Mouse (Mus musculus): ENCODE data around the gene Slc25a13. TPM values are rescaled to one million over a fixed set of nuclear protein-coding genes. Genes with fewer than 3 reads are reported as not detected.

Slc25a13 gene
- polyA plus RNA-seq, 1 experiment from 2014 or later: 42.8 TPM

GRCm38 (mm10) chr6:6067201-6067600 is 149.8 kb downstream of the Slc25a13 start:
- Histone ChIP-seq H3K9me3 (replicated peaks; ENCODE audit: control insufficient read depth, low read length) (no peaks in the 10 kb centered on the region), H3K4me1 (ENCODE audit: control insufficient read depth, insufficient read depth, low read length) (no peaks in the 10 kb centered on the region), H3K27ac (replicated peaks; ENCODE audit: low read depth, low read length) (no peak overlapping the region), H3K27me3 (ENCODE audit: control insufficient read depth, insufficient read depth, low read length) (no peaks in the 10 kb centered on the region), H3K4me3 (ENCODE audit: low read depth, low read length) (no peak overlapping the region), H3K36me3 (replicated peaks; ENCODE audit: control insufficient read depth, insufficient read depth, low read depth, low read length) (no peaks in the 10 kb centered on the region), H3K4me2 (ENCODE audit: low read depth, low read length) (no peak overlapping the region), H3K9ac (replicated peaks; ENCODE audit: low read length) (no peak overlapping the region)
- DNase-seq (ENCODE audit: low spot score) (no peak), ATAC-seq (replicated peaks; ENCODE audit: insufficient number of reproducible peaks, low FRiP score, low TSS enrichment, low read depth) (no peak)
- WGBS: 87% methylated on average over 6 of the region's 6 CpGs

GRCm38 (mm10) chr6:6058548-6058947 is 158.4 kb downstream of the Slc25a13 start:
- H3K4me3 ChIP-seq (ENCODE audit: low read depth, low read length): no peak overlapping the region
- no peak overlapping the region for H3K4me2 ChIP-seq (ENCODE audit: low read depth, low read length)
- H3K4me1 ChIP-seq (ENCODE audit: control insufficient read depth, insufficient read depth, low read length): no peaks in the 10 kb centered on the region
- ATAC-seq (replicated peaks; ENCODE audit: insufficient number of reproducible peaks, low FRiP score, low TSS enrichment, low read depth) (0 out of 2 replicates have a peak, but pooled peaks have one; percentile 48), DNase-seq (ENCODE audit: low spot score) (no peak)
- 23% methylated on average over 3 of the region's 3 CpGs for WGBS
- H3K36me3 ChIP-seq (replicated peaks; ENCODE audit: control insufficient read depth, insufficient read depth, low read depth, low read length): no peaks in the 10 kb centered on the region
- no peak overlapping the region for H3K9ac ChIP-seq (replicated peaks; ENCODE audit: low read length)
- H3K9me3 ChIP-seq (replicated peaks; ENCODE audit: control insufficient read depth, low read length): no peaks in the 10 kb centered on the region
- no peak overlapping the region for H3K27ac ChIP-seq (replicated peaks; ENCODE audit: low read depth, low read length)
- no peaks in the 10 kb centered on the region for H3K27me3 ChIP-seq (ENCODE audit: control insufficient read depth, insufficient read depth, low read length)

- no peak overlapping the region for H3K4me3 ChIP-seq (ENCODE audit: low read depth, low read length)
- no peaks in the 10 kb centered on the region for H3K4me1 ChIP-seq (ENCODE audit: control insufficient read depth, insufficient read depth, low read length)
- no peaks in the 10 kb centered on the region for H3K36me3 ChIP-seq (replicated peaks; ENCODE audit: control insufficient read depth, insufficient read depth, low read depth, low read length)
- ATAC-seq (replicated peaks; ENCODE audit: insufficient number of reproducible peaks, low FRiP score, low TSS enrichment, low read depth) (no peak), DNase-seq (ENCODE audit: low spot score) (no peak)
- no peaks in the 10 kb centered on the region for H3K27me3 ChIP-seq (ENCODE audit: control insufficient read depth, insufficient read depth, low read length)
- WGBS: 77% methylated on average over 3 of the region's 3 CpGs
- H3K4me2 ChIP-seq (ENCODE audit: low read depth, low read length): no peak overlapping the region
- H3K27ac ChIP-seq (replicated peaks; ENCODE audit: low read depth, low read length): no peak overlapping the region
- H3K9me3 ChIP-seq (replicated peaks; ENCODE audit: control insufficient read depth, low read length): no peaks in the 10 kb centered on the region
- no peak overlapping the region for H3K9ac ChIP-seq (replicated peaks; ENCODE audit: low read length)
Measured at GRCm38 (mm10) chr6:6053946-6054345, 163.0 kb downstream of the Slc25a13 start.

- Histone ChIP-seq H3K9ac (replicated peaks; ENCODE audit: low read length) (no peak overlapping the region), H3K27me3 (ENCODE audit: control insufficient read depth, insufficient read depth, low read length) (no peaks in the 10 kb centered on the region), H3K27ac (replicated peaks; ENCODE audit: low read depth, low read length) (no peak overlapping the region), H3K4me3 (ENCODE audit: low read depth, low read length) (no peak overlapping the region), H3K4me1 (ENCODE audit: control insufficient read depth, insufficient read depth, low read length) (no peaks in the 10 kb centered on the region), H3K36me3 (replicated peaks; ENCODE audit: control insufficient read depth, insufficient read depth, low read depth, low read length) (no peaks in the 10 kb centered on the region), H3K9me3 (replicated peaks; ENCODE audit: control insufficient read depth, low read length) (no peaks in the 10 kb centered on the region), H3K4me2 (ENCODE audit: low read depth, low read length) (no peak overlapping the region)
- no peak for ATAC-seq (replicated peaks; ENCODE audit: insufficient number of reproducible peaks, low FRiP score, low TSS enrichment, low read depth)
- WGBS: 52% methylated on average over 11 of the region's 11 CpGs
- no peak for DNase-seq (ENCODE audit: low spot score)
Measured at GRCm38 (mm10) chr6:6052696-6053095, 164.3 kb downstream of the Slc25a13 start.

DNA sequence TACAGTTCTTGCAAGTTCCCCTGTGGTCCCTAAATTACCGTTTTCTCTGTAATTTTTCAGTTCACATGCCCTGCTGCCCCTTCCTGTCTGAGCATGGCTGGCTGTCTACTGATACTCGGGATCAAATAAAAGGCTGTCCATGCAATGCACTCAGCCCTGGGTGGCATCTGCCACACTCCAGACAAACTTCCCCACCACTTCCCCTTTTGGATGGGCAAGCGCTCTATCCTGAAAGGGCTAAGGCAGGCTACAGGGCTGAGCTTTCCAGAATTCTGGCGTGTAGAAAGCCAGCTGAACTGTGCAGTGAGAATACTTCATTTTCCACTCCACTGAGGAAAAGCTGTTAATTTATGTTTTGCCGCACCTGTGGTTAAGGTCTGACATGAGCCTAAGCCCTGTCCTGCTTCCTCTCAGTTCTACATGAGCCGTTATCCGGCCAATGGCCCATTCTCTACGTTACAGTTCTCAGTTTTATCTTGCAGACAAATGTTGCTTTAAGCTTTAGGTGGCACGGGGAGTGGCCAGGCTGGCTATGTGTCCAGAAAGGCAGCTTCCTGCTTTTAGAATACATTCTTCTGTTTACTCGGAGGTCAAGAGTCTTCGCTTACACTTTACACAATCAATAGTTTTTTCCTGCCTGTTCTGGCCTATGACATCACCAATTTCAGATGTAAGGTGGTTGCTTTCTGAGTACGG is 170.1 kb downstream of the Slc25a13 start:
- H3K4me1 ChIP-seq (ENCODE audit: control insufficient read depth, insufficient read depth, low read length): no peaks in the 10 kb centered on the region
- H3K36me3 ChIP-seq (replicated peaks; ENCODE audit: control insufficient read depth, insufficient read depth, low read depth, low read length): no peaks in the 10 kb centered on the region
- 78% methylated on average over 12 of the region's 12 CpGs for WGBS
- H3K27ac ChIP-seq (replicated peaks; ENCODE audit: low read depth, low read length): no peak overlapping the region
- H3K4me2 ChIP-seq (ENCODE audit: low read depth, low read length): no peak overlapping the region
- DNase-seq (ENCODE audit: low spot score) (no peak), ATAC-seq (replicated peaks; ENCODE audit: insufficient number of reproducible peaks, low FRiP score, low TSS enrichment, low read depth) (no peak)
- no peaks in the 10 kb centered on the region for H3K27me3 ChIP-seq (ENCODE audit: control insufficient read depth, insufficient read depth, low read length)
- H3K9me3 ChIP-seq (replicated peaks; ENCODE audit: control insufficient read depth, low read length): no peaks in the 10 kb centered on the region
- no peak overlapping the region for H3K9ac ChIP-seq (replicated peaks; ENCODE audit: low read length)
- H3K4me3 ChIP-seq (ENCODE audit: low read depth, low read length): no peak overlapping the region

DNA sequence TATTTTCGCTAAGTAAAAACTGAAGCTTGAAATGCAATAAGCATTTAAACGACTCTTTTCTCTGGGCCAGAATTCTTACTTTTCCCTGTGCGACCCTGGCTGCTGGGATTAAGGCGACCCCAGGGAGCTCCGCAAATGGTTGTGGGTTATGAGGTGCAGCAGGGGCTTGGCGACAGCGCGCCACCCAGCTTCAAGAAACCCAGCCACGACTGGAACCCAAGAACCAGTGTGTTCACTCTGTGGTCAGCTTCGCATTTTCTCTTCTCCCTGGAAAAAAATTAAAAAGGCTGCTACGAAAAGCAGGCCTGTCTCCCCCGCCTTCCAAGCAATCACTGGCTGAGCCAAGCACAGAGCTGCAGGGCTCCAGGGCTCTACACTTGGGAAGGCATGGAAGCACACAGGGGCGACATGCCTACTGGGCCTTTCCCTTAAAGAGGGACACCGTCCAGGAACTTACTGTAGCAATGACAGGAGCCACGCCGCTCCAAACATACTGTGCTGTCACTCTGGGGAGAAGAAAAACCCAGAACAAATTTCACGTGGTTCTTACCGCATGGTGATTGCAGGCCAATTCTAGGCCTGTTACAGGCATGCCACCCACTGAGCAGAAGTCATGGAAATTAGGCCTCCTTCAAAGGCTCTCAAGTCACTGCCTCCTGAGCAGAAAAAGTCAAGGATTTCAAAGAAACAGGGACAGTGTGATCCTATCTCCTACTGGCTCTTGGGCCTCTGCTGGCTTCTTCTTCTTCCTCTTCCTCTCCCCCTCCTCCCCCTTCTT is 178.0 kb downstream of the Slc25a13 start:
- H3K36me3 ChIP-seq (replicated peaks; ENCODE audit: control insufficient read depth, insufficient read depth, low read depth, low read length): no peaks in the 10 kb centered on the region
- no peak overlapping the region for H3K4me3 ChIP-seq (ENCODE audit: low read depth, low read length)
- no peak overlapping the region for H3K4me2 ChIP-seq (ENCODE audit: low read depth, low read length)
- H3K27ac ChIP-seq (replicated peaks; ENCODE audit: low read depth, low read length): no peak overlapping the region
- no peaks in the 10 kb centered on the region for H3K27me3 ChIP-seq (ENCODE audit: control insufficient read depth, insufficient read depth, low read length)
- DNase-seq (ENCODE audit: low spot score): no peak
- no peak overlapping the region for H3K9ac ChIP-seq (replicated peaks; ENCODE audit: low read length)
- WGBS: 30% methylated on average over 18 of the region's 18 CpGs
- H3K4me1 ChIP-seq (ENCODE audit: control insufficient read depth, insufficient read depth, low read length): peaks cover 6% of the 10 kb centered on the region
- no peaks in the 10 kb centered on the region for H3K9me3 ChIP-seq (replicated peaks; ENCODE audit: control insufficient read depth, low read length)
- ATAC-seq (replicated peaks; ENCODE audit: insufficient number of reproducible peaks, low FRiP score, low TSS enrichment, low read depth): no peak

DNA sequence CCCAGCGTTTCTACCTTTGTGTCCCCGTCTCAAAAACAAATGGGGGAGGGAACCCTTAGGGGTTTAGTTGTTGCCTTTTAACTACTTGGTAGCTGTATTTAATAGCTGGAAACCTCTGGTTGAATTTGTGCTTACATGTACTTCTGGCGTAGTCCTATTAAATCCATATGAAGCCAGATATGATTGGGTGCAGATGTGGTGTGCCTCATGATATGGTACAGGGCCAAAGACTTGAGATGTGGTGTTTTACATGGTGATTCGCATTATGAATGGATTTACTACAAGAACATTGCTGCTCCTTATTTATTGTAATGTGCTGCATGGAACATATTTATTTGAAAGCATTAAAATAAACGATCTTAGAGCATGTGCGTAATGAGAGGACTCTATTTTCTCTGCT is 189.3 kb downstream of the Slc25a13 start:
- H3K9me3 ChIP-seq (replicated peaks; ENCODE audit: control insufficient read depth, low read length): no peaks in the 10 kb centered on the region
- no peaks in the 10 kb centered on the region for H3K27me3 ChIP-seq (ENCODE audit: control insufficient read depth, insufficient read depth, low read length)
- no peak overlapping the region for H3K4me3 ChIP-seq (ENCODE audit: low read depth, low read length)
- DNase-seq (ENCODE audit: low spot score): peak; percentile 60
- H3K4me1 ChIP-seq (ENCODE audit: control insufficient read depth, insufficient read depth, low read length): no peaks in the 10 kb centered on the region
- no peaks in the 10 kb centered on the region for H3K36me3 ChIP-seq (replicated peaks; ENCODE audit: control insufficient read depth, insufficient read depth, low read depth, low read length)
- ATAC-seq (replicated peaks; ENCODE audit: insufficient number of reproducible peaks, low FRiP score, low TSS enrichment, low read depth): no peak
- no peak overlapping the region for H3K9ac ChIP-seq (replicated peaks; ENCODE audit: low read length)
- H3K4me2 ChIP-seq (ENCODE audit: low read depth, low read length): no peak overlapping the region
- WGBS: 69% methylated on average over 6 of the region's 6 CpGs
- H3K27ac ChIP-seq (replicated peaks; ENCODE audit: low read depth, low read length): no peak overlapping the region

DNA sequence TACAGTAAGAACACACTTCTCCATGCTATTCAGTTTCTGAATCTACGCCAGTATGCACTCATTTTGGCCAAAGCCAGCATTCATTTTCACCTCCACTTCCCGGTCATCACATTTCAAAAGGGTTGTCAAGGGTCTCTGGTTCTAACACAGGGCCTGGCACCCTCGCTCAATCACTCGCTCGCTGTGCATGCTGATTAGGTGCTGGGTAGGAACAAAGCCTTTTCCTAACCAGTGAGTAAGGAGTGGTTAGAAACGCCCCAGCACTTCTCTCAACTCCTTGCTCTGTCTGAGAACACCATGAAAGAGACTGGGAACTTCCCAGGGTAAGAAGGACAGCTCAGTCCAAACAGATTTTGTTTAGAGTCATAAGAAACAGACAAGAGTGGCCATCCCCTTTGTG is 193.0 kb downstream of the Slc25a13 start:
- no peaks in the 10 kb centered on the region for H3K27me3 ChIP-seq (ENCODE audit: control insufficient read depth, insufficient read depth, low read length)
- H3K9me3 ChIP-seq (replicated peaks; ENCODE audit: control insufficient read depth, low read length): no peaks in the 10 kb centered on the region
- no peak overlapping the region for H3K4me2 ChIP-seq (ENCODE audit: low read depth, low read length)
- ATAC-seq (replicated peaks; ENCODE audit: insufficient number of reproducible peaks, low FRiP score, low TSS enrichment, low read depth) (no peak), DNase-seq (ENCODE audit: low spot score) (no peak)
- no peak overlapping the region for H3K27ac ChIP-seq (replicated peaks; ENCODE audit: low read depth, low read length)
- H3K36me3 ChIP-seq (replicated peaks; ENCODE audit: control insufficient read depth, insufficient read depth, low read depth, low read length): no peaks in the 10 kb centered on the region
- WGBS: 51% methylated on average over 6 of the region's 6 CpGs
- H3K4me3 ChIP-seq (ENCODE audit: low read depth, low read length): no peak overlapping the region
- H3K4me1 ChIP-seq (ENCODE audit: control insufficient read depth, insufficient read depth, low read length): no peaks in the 10 kb centered on the region
- no peak overlapping the region for H3K9ac ChIP-seq (replicated peaks; ENCODE audit: low read length)

All from embryonic facial prominence, embryonic 11.5 days (tissue).